30 mouse cellular contexts compared by ENCODE assay signal in the genomic region with DNA sequence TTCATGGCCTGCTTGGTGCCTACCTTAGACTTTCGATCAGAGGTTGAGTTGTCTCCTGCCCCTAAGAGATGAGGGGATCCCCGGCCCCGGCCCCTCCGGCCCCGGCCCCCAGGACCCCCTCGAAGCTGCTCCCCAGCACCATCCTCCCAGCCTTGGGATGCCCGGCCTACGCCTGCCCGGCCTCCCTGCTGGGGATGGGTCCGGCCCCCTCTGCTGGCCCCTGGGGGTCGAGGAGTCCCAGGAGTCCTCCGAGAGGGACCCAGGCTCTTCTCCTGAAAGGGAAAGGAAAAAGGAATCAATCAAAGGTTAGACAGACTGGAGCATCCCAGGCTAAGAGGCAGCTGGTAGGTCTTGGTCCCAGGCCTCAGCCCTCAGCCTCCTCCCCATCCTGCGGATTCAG. TPM values are rescaled to one million over a fixed set of nuclear protein-coding genes. Genes with fewer than 3 reads are reported as not detected.
"Had no signal": no experiment of that assay in that cellular context is flagged by ENCODE, and none has a peak within 500 bp of the region (broad histone marks: within the 10 kb centered on the region; RNA-seq: fewer than 3 reads in every experiment).

No protein-coding gene starts in this region.

- H3K27me3 ChIP-seq: embryonic facial prominence, embryonic 12.5 days; embryonic facial prominence, embryonic 13.5 days; embryonic facial prominence, embryonic 15.5 days; forebrain, embryonic 12.5 days; forebrain, embryonic 13.5 days; forebrain, embryonic 15.5 days had no signal

- H3K4me2 ChIP-seq: embryonic facial prominence, embryonic 12.5 days; embryonic facial prominence, embryonic 13.5 days; embryonic facial prominence, embryonic 15.5 days; forebrain, embryonic 12.5 days; forebrain, embryonic 13.5 days; forebrain, embryonic 15.5 days; heart, embryonic 11.5 days had no signal

- H3K27ac ChIP-seq: embryonic facial prominence, embryonic 10.5 days; embryonic facial prominence, embryonic 12.5 days; embryonic facial prominence, embryonic 13.5 days; embryonic facial prominence, embryonic 15.5 days; forebrain, embryonic 10.5 days; forebrain, embryonic 12.5 days; forebrain, embryonic 13.5 days; forebrain, embryonic 15.5 days; gastrocnemius, adult 2 months; heart, adult 2 months; heart, embryonic 10.5 days had no signal

- H3K9ac ChIP-seq: embryonic facial prominence, embryonic 12.5 days; embryonic facial prominence, embryonic 13.5 days; embryonic facial prominence, embryonic 15.5 days; forebrain, embryonic 12.5 days; forebrain, embryonic 13.5 days; forebrain, embryonic 15.5 days; forebrain, postnatal 0 days had no signal

- DNase-seq: cerebellum, adult 9-10 months; cerebellum, adult 9-11 months; cerebellum, postnatal 10 days; cerebellum, postnatal 14 days; cerebellum, postnatal 25 days; cerebellum, postnatal 36 days; embryo, embryonic 11 days; forebrain, postnatal 0 days; gastrocnemius, adult 2 months; gastrocnemius, postnatal 10 days; gastrocnemius, postnatal 14 days; gastrocnemius, postnatal 25 days; gastrocnemius, postnatal 36 days; heart, adult 18-20 months; heart, adult 2 months had no signal

- H3K4me3 ChIP-seq: embryonic facial prominence, embryonic 10.5 days; embryonic facial prominence, embryonic 12.5 days; embryonic facial prominence, embryonic 13.5 days; embryonic facial prominence, embryonic 15.5 days; erythroblast, embryonic 14.5 days; forebrain, embryonic 10.5 days; forebrain, embryonic 12.5 days; forebrain, embryonic 13.5 days; forebrain, embryonic 15.5 days; gastrocnemius, adult 2 months; heart, adult 2 months; heart, embryonic 10.5 days had no signal

- H3K9me3 ChIP-seq: embryonic facial prominence, embryonic 10.5 days; embryonic facial prominence, embryonic 12.5 days; embryonic facial prominence, embryonic 13.5 days; embryonic facial prominence, embryonic 15.5 days; forebrain, embryonic 10.5 days; forebrain, embryonic 12.5 days; forebrain, embryonic 13.5 days; forebrain, embryonic 15.5 days; heart, embryonic 10.5 days had no signal

- ATAC-seq: forebrain, embryonic 13.5 days; forebrain, embryonic 14.5 days; forebrain, embryonic 15.5 days; forebrain, embryonic 16.5 days; forebrain, postnatal 0 days had no signal

RNA-seq across cellular contexts. Expression of gene C5ar1, which starts 23.0 kb away (rescaled TPM):
- polyA plus RNA-seq: erythroblast, embryonic 14.5 days had no signal

RNA-seq across cellular contexts. Expression of gene C5ar2, which starts 38.4 kb away (rescaled TPM):
- polyA plus RNA-seq: embryonic facial prominence, embryonic 11.5 days; embryonic facial prominence, embryonic 12.5 days; embryonic facial prominence, embryonic 14.5 days; forebrain, embryonic 12.5 days; forebrain, embryonic 14.5 days; forebrain, embryonic 15.5 days; forebrain, embryonic 16.5 days had no signal
